Mouse (Mus musculus) embryonic fibroblast, embryonic 13.5 days (primary cell): ENCODE data around the gene Bcl11b.

Experiments used
- CTCF ChIP-seq: IDR thresholded peaks from 2 replicates; pipeline ENCODE4 v1.5.1; 2011; ENCODE audit warnings: mild to moderate bottlenecking, control low read depth, low read length, moderate library complexity, borderline replicate concordance; ENCODE audit not compliant: insufficient read depth
- POLR2A ChIP-seq: IDR thresholded peaks from 2 replicates; pipeline ENCODE4 v1.6.1; 2011; ENCODE audit warnings: low read depth, mild to moderate bottlenecking, control low read depth, low read length, moderate library complexity

- TF ChIP-seq CTCF (no peak), POLR2A (no peak)
Observed at GRCm38 (mm10) chr12:108037446-108037845, 34.0 kb upstream of the Bcl11b start.
